ENCODE assay signal across 8 mouse cellular contexts in genomic region chr8:92366736-92367267, GRCm38 (mm10). TPM values are rescaled to one million over a fixed set of nuclear protein-coding genes. Genes with fewer than 3 reads are reported as not detected.
DNase-seq lines count a peak whose midpoint lies in the region; ATAC-seq and TF ChIP-seq lines count a peak whose summit lies in the region.

No protein-coding gene starts in this region.

- no peaks in the 10 kb centered on the region for H3K36me3 ChIP-seq in heart, postnatal 0 days (replicated peaks; ENCODE audit: control insufficient read depth, insufficient read depth, low read length)
- no peaks in the 10 kb centered on the region for H3K36me3 ChIP-seq in limb, embryonic 15.5 days

- peak overlapping the region; percentile 3; the same call in 1 of the 2 replicates for H3K4me3 ChIP-seq in heart, postnatal 0 days (ENCODE audit: low read depth, low read length)
- H3K4me3 ChIP-seq in limb, embryonic 15.5 days = peak overlapping the region; percentile 29

- TF ChIP-seq EP300 in heart, postnatal 0 days (IDR thresholded peaks at IDR 0.05; ENCODE audit: low read depth) = no peak

- no peak overlapping the region for H3K4me2 ChIP-seq in heart, postnatal 0 days (ENCODE audit: low read depth, low read length)
- peak overlapping the region; percentile 17; the same call in 1 of the 2 replicates for H3K4me2 ChIP-seq in limb, embryonic 15.5 days

- H3K27ac ChIP-seq in heart, postnatal 0 days (ENCODE audit: low read depth) = no peak overlapping the region
- H3K27ac ChIP-seq in limb, embryonic 15.5 days = no peak overlapping the region

- H3K9me3 ChIP-seq in heart, postnatal 0 days (replicated peaks; ENCODE audit: control insufficient read depth, low read length) = no peaks in the 10 kb centered on the region
- H3K9me3 ChIP-seq in limb, embryonic 15.5 days = no peaks in the 10 kb centered on the region

- H3K4me1 ChIP-seq in heart, postnatal 0 days (ENCODE audit: control insufficient read depth, insufficient read depth) = no peaks in the 10 kb centered on the region
- peaks cover 45% of the 10 kb centered on the region for H3K4me1 ChIP-seq in limb, embryonic 15.5 days

- peak; percentile 13; the same call in 1 of the 2 replicates for TF ChIP-seq CTCF in heart, postnatal 0 days (IDR thresholded peaks at IDR 0.05; ENCODE audit: low read depth)

- intact Hi-C loops in left cerebral cortex, postnatal 25 days (cut with DNase I) = no loop called here

- H3K9ac ChIP-seq in heart, postnatal 0 days (replicated peaks; ENCODE audit: low read depth, low read length) = no peak overlapping the region
- no peak overlapping the region for H3K9ac ChIP-seq in limb, embryonic 15.5 days

- peaks cover 76% of the 10 kb centered on the region for H3K27me3 ChIP-seq in heart, postnatal 0 days (ENCODE audit: control insufficient read depth, insufficient read depth, low read length)
- H3K27me3 ChIP-seq in limb, embryonic 15.5 days = peaks cover 84% of the 10 kb centered on the region

- WGBS in heart, postnatal 0 days = 25% methylated on average over 20 of the region's 20 CpGs
- whole genome bisulfite sequencing in limb, embryonic 15.5 days = 9% methylated on average over 20 of the region's 20 CpGs

- no peak for ATAC-seq in heart, postnatal 0 days (ENCODE audit: insufficient read depth, low read depth)
- ATAC-seq in limb, embryonic 15.5 days (ENCODE audit: insufficient number of reproducible peaks, low FRiP score, low TSS enrichment, low read depth) = no peak

- peak; percentile 33 to 44 for DNase-seq in layer of hippocampus, postnatal 10 days (ENCODE audit: low spot score in 2 of 2)
- no peak for DNase-seq in layer of hippocampus, adult 9-11 months
- DNase-seq in embryo, embryonic 11 days = peak; percentile 71
- DNase-seq in heart, postnatal 0 days (ENCODE audit: low spot score) = no peak
- peak; percentile 51 for DNase-seq in naive thymus-derived CD4-positive, alpha-beta T cell, adult 2 months (ENCODE audit: low read depth)
- no peak for DNase-seq in left cerebral cortex, postnatal 25 days (ENCODE audit: low spot score in 2 of 2)
- no peak for DNase-seq in c-Kit-positive CD71-positive TER-119-positive erythroid progenitor cells, embryonic 14.5 days (ENCODE audit: low spot score)

RNA-seq across cellular contexts. Expression of gene Irx5, which starts 9.4 kb away (rescaled TPM):
- under 1 TPM; 0.18 to 0.32 TPM for total RNA-seq in layer of hippocampus, postnatal 10 days (2021)
- total RNA-seq in heart, postnatal 0 days (2014; rRNA removed; ENCODE audit: low replicate concordance) = 13.1 and 18.6 TPM in 2 replicates
- polyA plus RNA-seq in heart, postnatal 0 days (2015; fragmentation: Nextera tagmentation; extraction: Ambion mirVana) = 6.4 and 7.3 TPM in 2 replicates
- 23.6 and 29.9 TPM in 2 replicates for polyA plus RNA-seq in limb, embryonic 15.5 days (2015; fragmentation: Nextera tagmentation; extraction: Ambion mirVana)
- total RNA-seq in left cerebral cortex, postnatal 25 days (2021) = not detected

Comparison
In these comparisons a context has a peak if more than half of its experiments do, and no peak if none do; other contexts are left out.
1. DNase-seq: peak in layer of hippocampus, postnatal 10 days (2 of 2), embryo, embryonic 11 days (single experiment) and naive thymus-derived CD4-positive, alpha-beta T cell, adult 2 months (single experiment); none in layer of hippocampus, adult 9-11 months (single experiment), heart, postnatal 0 days (single experiment), left cerebral cortex, postnatal 25 days (0 of 2) and c-Kit-positive CD71-positive TER-119-positive erythroid progenitor cells, embryonic 14.5 days (single experiment).
2. RNA of gene Irx5, which starts 9.4 kb away (total RNA-seq): 13.1 to 18.6 TPM in heart, postnatal 0 days; 0.18 to 0.32 TPM in layer of hippocampus, postnatal 10 days and not detected in left cerebral cortex, postnatal 25 days; every median in the first group is over 10 times any median in the second.